Mouse (Mus musculus) CH12.LX (cell line): ENCODE measurements around the gene Dll1. TPM values are rescaled to one million over a fixed set of nuclear protein-coding genes. Genes with fewer than 3 reads are reported as not detected.
A peak's percentile ranks its signal among the peaks of the same experiment; 100 is the strongest.

Source experiments
- DNase-seq: peaks from one replicate; pipeline ENCODE4 v3.0.0-alpha.2; 2013; ENCODE audit errors: extremely low read depth
- H3K27ac ChIP-seq: 2 replicates; pipeline ENCODE4 v1.5.1; 2012; ENCODE audit warnings: low read depth, mild to moderate bottlenecking, control low read depth, moderate library complexity; ENCODE audit not compliant: insufficient read depth
- H3K27me3 ChIP-seq: replicated peaks from 2 replicates; pipeline ENCODE3; 2012; ENCODE audit warnings: inconsistent platforms
- H3K36me3 ChIP-seq, 2 experiments: replicated peaks in 1 of 2; 2 replicates each; pipeline versions ENCODE3 to v1.6.1; 2012; ENCODE audit warnings: inconsistent platforms in 1 of 2, low read length in 1 of 2, mild to moderate bottlenecking in 1 of 2, mixed read lengths in 1 of 2, moderate library complexity in 1 of 2; ENCODE audit not compliant: control insufficient read depth in 1 of 2, insufficient read depth in 1 of 2
- H3K4me1 ChIP-seq, 2 experiments: 2 replicates each; pipeline ENCODE4 v1.6.1; 2012; ENCODE audit warnings: inconsistent platforms in 1 of 2, moderate library complexity in 1 of 2; ENCODE audit not compliant: insufficient read depth in 2 of 2, control insufficient read depth in 1 of 2
- H3K4me2 ChIP-seq: 2 replicates; pipeline ENCODE4 v1.6.1; 2012; ENCODE audit warnings: low read depth, mild to moderate bottlenecking, control low read depth; ENCODE audit not compliant: poor library complexity, insufficient read depth, severe bottlenecking
- H3K4me3 ChIP-seq, 3 experiments: fragments of 150-350 bp in 1 of 3; sonication (generic) in 1 of 3; replicated peaks in 1 of 3; 2 replicates each; pipeline versions ENCODE3 to v1.5.1; 2011 to 2012; ENCODE audit warnings: low read depth in 2 of 3, low read length in 2 of 3, mild to moderate bottlenecking in 2 of 3, moderate library complexity in 2 of 3, control low read depth in 1 of 3, improper control_type of control experiment in 1 of 3, inconsistent platforms in 1 of 3, mixed read lengths in 1 of 3; ENCODE audit not compliant: poor library complexity in 1 of 3
- H3K79me2 ChIP-seq: replicated peaks from 2 replicates; pipeline ENCODE4 v1.6.1; 2012; ENCODE audit warnings: mild to moderate bottlenecking, moderate library complexity; ENCODE audit not compliant: control insufficient read depth, poor library complexity, insufficient read depth, severe bottlenecking; ENCODE audit errors: extremely low read depth
- H3K9ac ChIP-seq: 2 replicates; pipeline ENCODE4 v1.6.1; 2012; ENCODE audit warnings: low read depth, mild to moderate bottlenecking, control low read depth, moderate library complexity; ENCODE audit not compliant: insufficient read depth
- H3K9me3 ChIP-seq: replicated peaks from 2 replicates; pipeline ENCODE3; 2012; ENCODE audit warnings: low read length, inconsistent platforms, mixed read lengths
- BHLHE40 ChIP-seq: IDR thresholded peaks from 2 replicates; pipeline ENCODE4 v1.6.1; 2011; ENCODE audit warnings: mild to moderate bottlenecking, low read depth, low read length, improper control_type of control experiment
- CHD1 ChIP-seq: IDR thresholded peaks from 2 replicates; pipeline ENCODE4 v1.6.1; 2012; ENCODE audit warnings: low read depth, low read length, improper control_type of control experiment, inconsistent platforms
- CHD2 ChIP-seq: IDR thresholded peaks from 2 replicates; pipeline ENCODE4 v1.6.1; 2011; ENCODE audit warnings: low read length, improper control_type of control experiment
- CTCF ChIP-seq, 2 experiments: IDR thresholded peaks in 1 of 2; conservative IDR thresholded peaks in 1 of 2; 2 replicates each; pipeline ENCODE4 v1.5.1; 2011 to 2012; ENCODE audit warnings: low read depth in 2 of 2, low read length in 2 of 2, improper control_type of control experiment in 1 of 2, inconsistent platforms in 1 of 2, mild to moderate bottlenecking in 1 of 2, moderate library complexity in 1 of 2
- E2F4 ChIP-seq: IDR thresholded peaks from 2 replicates; pipeline ENCODE4 v1.6.1; 2011; ENCODE audit warnings: low read depth, low read length, improper control_type of control experiment; ENCODE audit not compliant: insufficient replicate concordance
- ELF1 ChIP-seq: IDR thresholded peaks from 2 replicates; pipeline ENCODE4 v1.6.1; 2014; ENCODE audit warnings: low read depth, mild to moderate bottlenecking, inconsistent platforms, low read length, improper control_type of control experiment
- EP300 ChIP-seq: IDR thresholded peaks from 2 replicates; pipeline ENCODE4 v1.6.1; 2011; ENCODE audit warnings: low read length, improper control_type of control experiment
- ETS1 ChIP-seq: conservative IDR thresholded peaks from 2 replicates; pipeline ENCODE4 v1.6.1; 2012; ENCODE audit warnings: low read depth, mild to moderate bottlenecking, inconsistent platforms, low read length, improper control_type of control experiment, moderate library complexity
- GABPA ChIP-seq: IDR thresholded peaks from 2 replicates; pipeline ENCODE4 v1.6.1; 2012; ENCODE audit warnings: low read depth, low read length, improper control_type of control experiment, inconsistent platforms; ENCODE audit not compliant: insufficient replicate concordance
- HCFC1 ChIP-seq: IDR thresholded peaks from 2 replicates; pipeline ENCODE4 v1.6.1; 2012; ENCODE audit warnings: low read depth, mild to moderate bottlenecking, inconsistent platforms, low read length, improper control_type of control experiment
- IRF4 ChIP-seq: IDR thresholded peaks from 2 replicates; pipeline ENCODE4 v1.6.1; 2014; ENCODE audit warnings: low read depth, mild to moderate bottlenecking, inconsistent platforms, low read length, improper control_type of control experiment
- JUN ChIP-seq: IDR thresholded peaks from 2 replicates; pipeline ENCODE4 v1.6.1; 2011; ENCODE audit warnings: low read depth, mild to moderate bottlenecking, low read length, improper control_type of control experiment, moderate library complexity; ENCODE audit not compliant: insufficient read depth
- JUND ChIP-seq: conservative IDR thresholded peaks from 2 replicates; pipeline ENCODE4 v1.6.1; 2011; ENCODE audit warnings: low read depth, low read length, improper control_type of control experiment
- KAT2A ChIP-seq: IDR thresholded peaks from 2 replicates; pipeline ENCODE4 v1.6.1; 2012; ENCODE audit warnings: low read length, improper control_type of control experiment, inconsistent platforms; ENCODE audit not compliant: insufficient replicate concordance
- MAFK ChIP-seq: IDR thresholded peaks from 2 replicates; pipeline ENCODE4 v1.6.1; 2011; ENCODE audit warnings: low read length, improper control_type of control experiment; ENCODE audit not compliant: insufficient replicate concordance
- MAX ChIP-seq: IDR thresholded peaks from 2 replicates; pipeline ENCODE4 v1.6.1; 2011; ENCODE audit warnings: low read length, improper control_type of control experiment
- MAZ ChIP-seq: IDR thresholded peaks from 2 replicates; pipeline ENCODE4 v1.6.1; 2012; ENCODE audit warnings: low read depth, mild to moderate bottlenecking, inconsistent platforms, low read length, improper control_type of control experiment, moderate library complexity
- MEF2A ChIP-seq: IDR thresholded peaks from 2 replicates; pipeline ENCODE4 v1.6.1; 2014; ENCODE audit warnings: low read depth, mild to moderate bottlenecking, inconsistent platforms, low read length, improper control_type of control experiment, borderline replicate concordance
- MXI1 ChIP-seq: IDR thresholded peaks from 2 replicates; pipeline ENCODE4 v1.6.1; 2011; ENCODE audit warnings: mild to moderate bottlenecking, low read depth, low read length, improper control_type of control experiment
- MYC ChIP-seq: IDR thresholded peaks from 2 replicates; pipeline ENCODE4 v1.6.1; 2011; ENCODE audit warnings: low read depth, mild to moderate bottlenecking, improper control_type of control experiment, low read length
- NELFE ChIP-seq: IDR thresholded peaks from 2 replicates; pipeline ENCODE4 v1.6.1; 2011; ENCODE audit warnings: low read depth, low read length, improper control_type of control experiment
- NRF1 ChIP-seq: IDR thresholded peaks from 2 replicates; pipeline ENCODE4 v1.6.1; 2014; ENCODE audit warnings: low read depth, mild to moderate bottlenecking, inconsistent platforms, low read length, improper control_type of control experiment, moderate library complexity
- PAX5 ChIP-seq: IDR thresholded peaks from 2 replicates; pipeline ENCODE4 v1.6.1; 2012; ENCODE audit warnings: low read length, inconsistent platforms, mixed read lengths
- POLR2A ChIP-seq: IDR thresholded peaks from 2 replicates; pipeline ENCODE4 v1.6.1; 2011; ENCODE audit warnings: low read depth, mild to moderate bottlenecking, improper control_type of control experiment, low read length
- POLR2AphosphoS2 ChIP-seq: IDR thresholded peaks from 2 replicates; pipeline ENCODE4 v1.6.1; 2011; ENCODE audit warnings: low read depth, low read length, improper control_type of control experiment
- RAD21 ChIP-seq: IDR thresholded peaks from 2 replicates; pipeline ENCODE4 v1.6.1; 2011; ENCODE audit warnings: low read depth, mild to moderate bottlenecking, low read length, improper control_type of control experiment, moderate library complexity
- RCOR1 ChIP-seq: conservative IDR thresholded peaks from 2 replicates; pipeline ENCODE4 v1.6.1; 2012; ENCODE audit warnings: low read depth, mild to moderate bottlenecking, inconsistent platforms, low read length, improper control_type of control experiment
- SIN3A ChIP-seq: IDR thresholded peaks from 2 replicates; pipeline ENCODE4 v1.6.1; 2012; ENCODE audit warnings: low read length, improper control_type of control experiment, inconsistent platforms
- SMC3 ChIP-seq: IDR thresholded peaks from 2 replicates; pipeline ENCODE4 v1.6.1; 2011; ENCODE audit warnings: low read depth, low read length, improper control_type of control experiment
- TBP ChIP-seq: conservative IDR thresholded peaks from 2 replicates; pipeline ENCODE4 v1.6.1; 2011; ENCODE audit warnings: low read depth, low read length, improper control_type of control experiment
- TCF12 ChIP-seq: IDR thresholded peaks from 2 replicates; pipeline ENCODE4 v1.6.1; 2014; ENCODE audit warnings: low read depth, mild to moderate bottlenecking, inconsistent platforms, low read length, improper control_type of control experiment
- UBTF ChIP-seq: IDR thresholded peaks from 2 replicates; pipeline ENCODE4 v1.6.1; 2012; ENCODE audit warnings: low read depth, mild to moderate bottlenecking, inconsistent platforms, low read length, improper control_type of control experiment, moderate library complexity
- USF1 ChIP-seq: IDR thresholded peaks from 2 replicates; pipeline ENCODE4 v1.6.1; 2014; ENCODE audit warnings: low read depth, mild to moderate bottlenecking, inconsistent platforms, low read length, improper control_type of control experiment
- USF2 ChIP-seq: conservative IDR thresholded peaks from 2 replicates; pipeline ENCODE4 v1.6.1; 2011; ENCODE audit warnings: low read depth, low read length, improper control_type of control experiment
- ZC3H11A ChIP-seq: IDR thresholded peaks from 2 replicates; pipeline ENCODE4 v1.6.1; 2012; ENCODE audit warnings: low read depth, mild to moderate bottlenecking, inconsistent platforms, low read length, improper control_type of control experiment
- ZKSCAN1 ChIP-seq: IDR thresholded peaks from 2 replicates; pipeline ENCODE4 v1.6.1; 2012; ENCODE audit warnings: low read depth, inconsistent platforms, low read length, improper control_type of control experiment, borderline replicate concordance
- ZMIZ1 ChIP-seq: IDR thresholded peaks from 2 replicates; pipeline ENCODE4 v1.6.1; 2012; ENCODE audit warnings: low read depth, mild to moderate bottlenecking, inconsistent platforms, low read length, improper control_type of control experiment
- ZNF384 ChIP-seq: IDR thresholded peaks from 2 replicates; pipeline ENCODE4 v1.6.1; 2012; ENCODE audit warnings: low read depth, low read length, improper control_type of control experiment, inconsistent platforms
- dilution Hi-C: fragments of 300-500 bp; cut with MboI; formaldehyde crosslinking; loops from 2 replicates; pipeline ENCODE4 v1.14.3; 2020; ENCODE audit warnings: low sequenced_read_pairs; ENCODE audit not compliant: extremely low pct_unique_long_range_greater_than_20kb, extremely low pct_ligation_motif_present
- in situ Hi-C: fragments of 300-500 bp; cut with MboI; formaldehyde crosslinking; loops from 3 replicates; pipeline ENCODE4 v1.14.3; 2019; ENCODE audit warnings: low sequenced_read_pairs, low pct_ligation_motif_present, low pct_unique_long_range_greater_than_20kb, mixed read lengths
- polyA plus RNA-seq: library from polyadenylated mRNA; unstranded; fragments of >175 nt; gene quantifications from 2 replicates; pipeline ENCODE4 v1.2.1, GENCODE M21; 2012; ENCODE audit warnings: low read depth; ENCODE audit not compliant: insufficient read length
- total RNA-seq, 2 experiments: library from RNA; depleted of rRNA; stranded (reverse); fragments of 300-350 nt in 1 of 2; fragments of >200 nt in 1 of 2; gene quantifications; 2 replicates each; pipeline ENCODE4 v1.2.3; 2012 to 2014

Dll1 gene
- total and polyA plus RNA-seq, 3 experiments: 0.25 to 0.52 (median 0.29) TPM

GRCm38 (mm10) chr17:15375701-15376493, 775 bp downstream of the Dll1 start:
- no peaks in the 10 kb centered on the region for H3K9me3 ChIP-seq
- peak overlapping the region; percentile 99 for H3K4me2 ChIP-seq
- in situ Hi-C loops: no loop called here
- peaks cover 82% of the 10 kb centered on the region for H3K27me3 ChIP-seq
- H3K4me1 ChIP-seq: peaks cover 9 to 21% of the 10 kb centered on the region in 2 experiments
- TF ChIP-seq MYC (no peak), BHLHE40 (peak; percentile 88), MEF2A (no peak), TCF12 (0 out of 2 replicates have a peak, but pooled peaks have one; percentile 34), RCOR1 (peak; percentile 56; the same call in 1 of the 2 replicates), GABPA (no peak), MAZ (no peak), EP300 (no peak), POLR2AphosphoS2 (no peak), UBTF (no peak), RAD21 (no peak), ZC3H11A (no peak), ZKSCAN1 (no peak), ZMIZ1 (no peak), ELF1 (no peak), USF1 (no peak), CHD1 (no peak), SIN3A (peak; percentile 34; the same call in 1 of the 2 replicates), USF2 (no peak), ETS1 (no peak), JUND (no peak), PAX5 (no peak), JUN (no peak), IRF4 (no peak), POLR2A (peak; percentile 26; the same call in 1 of the 2 replicates), NELFE (no peak), MAX (peak; percentile 59), E2F4 (no peak), ZNF384 (no peak), TBP (no peak), CTCF (conservative IDR thresholded peaks at IDR 0.05 in 1 of 2, IDR thresholded peaks at IDR 0.05 in 1 of 2; ENCODE audit: low read depth in 2 of 2, low read length in 2 of 2) (no peak), NRF1 (no peak), MAFK (no peak), CHD2 (0 out of 2 replicates have a peak, but pooled peaks have one; percentile 30), MXI1 (0 out of 2 replicates have a peak, but pooled peaks have one; percentile 19), KAT2A (no peak), SMC3 (no peak), HCFC1 (no peak)
- peak; percentile 48 for DNase-seq
- peak overlapping the region; percentile 45 to 72 (median 55) for H3K4me3 ChIP-seq
- H3K79me2 ChIP-seq: no peaks in the 10 kb centered on the region
- H3K9ac ChIP-seq: peak overlapping the region; percentile 25; the same call in 1 of the 2 replicates
- H3K27ac ChIP-seq: no peak overlapping the region
- dilution Hi-C loops: no loop called here
- no peaks in the 10 kb centered on the region for H3K36me3 ChIP-seq
